Mouse (Mus musculus) thymus, adult 2 months (tissue): Measurements from ENCODE around the gene Ntrk2. TPM values are rescaled to one million over a fixed set of nuclear protein-coding genes. Genes with fewer than 3 reads are reported as not detected.

Experiments
- DNase-seq: peaks from one replicate; pipeline ENCODE4 v3.0.0; 2021
- H3K27ac ChIP-seq: fragments of 200-500 bp; 2 replicates; pipeline ENCODE4 v1.5.1; 2012; ENCODE audit warnings: low read length, control low read depth; ENCODE audit not compliant: control insufficient read depth, insufficient read depth
- H3K27me3 ChIP-seq: fragments of 200-500 bp; 2 replicates; pipeline ENCODE4 v1.6.1; 2012; ENCODE audit warnings: mild to moderate bottlenecking, low read length, moderate library complexity, mixed read lengths; ENCODE audit not compliant: control insufficient read depth, insufficient read depth
- H3K36me3 ChIP-seq: fragments of 200-500 bp; 2 replicates; pipeline ENCODE4 v1.6.1; 2012; ENCODE audit warnings: mild to moderate bottlenecking, low read length, moderate library complexity; ENCODE audit not compliant: control insufficient read depth, insufficient read depth
- H3K4me1 ChIP-seq: fragments of 200-500 bp; replicated peaks from 2 replicates; pipeline ENCODE4 v1.6.1; 2012; ENCODE audit warnings: low read length; ENCODE audit not compliant: control insufficient read depth, insufficient read depth
- H3K4me3 ChIP-seq: fragments of 200-500 bp; 2 replicates; pipeline ENCODE4 v1.5.1; 2012; ENCODE audit warnings: mild to moderate bottlenecking, low read length, control low read depth, moderate library complexity; ENCODE audit not compliant: control insufficient read depth, insufficient read depth
- CTCF ChIP-seq: fragments of 200-500 bp; IDR thresholded peaks from 2 replicates; pipeline ENCODE4 v1.5.1; 2012; ENCODE audit warnings: mild to moderate bottlenecking, control low read depth, low read length, moderate library complexity, borderline replicate concordance; ENCODE audit not compliant: control insufficient read depth, poor library complexity, insufficient read depth; ENCODE audit errors: extremely low read depth
- POLR2A ChIP-seq: fragments of 200-500 bp; IDR thresholded peaks from 2 replicates; pipeline ENCODE4 v1.6.1; 2012; ENCODE audit warnings: mild to moderate bottlenecking, low read length, control low read depth, moderate library complexity; ENCODE audit not compliant: control insufficient read depth, poor library complexity, insufficient read depth; ENCODE audit errors: extremely low read depth
- WGBS: fragments of 180-500 bp; shearing (Covaris S2); methylation state at CpG from one replicate; pipeline ENCODE4 v1.1.7; 2018; 5-methylcytosine and 5-hydroxymethylcytosine counted together
- polyA plus RNA-seq: library from polyadenylated mRNA; depleted of rRNA; stranded (reverse); fragments of >200 nt; gene quantifications from 2 replicates; pipeline ENCODE4 v1.2.3, GENCODE M21; 2012

The Ntrk2 gene
- polyA plus RNA-seq, 1 experiment: 5.7 TPM

DNA sequence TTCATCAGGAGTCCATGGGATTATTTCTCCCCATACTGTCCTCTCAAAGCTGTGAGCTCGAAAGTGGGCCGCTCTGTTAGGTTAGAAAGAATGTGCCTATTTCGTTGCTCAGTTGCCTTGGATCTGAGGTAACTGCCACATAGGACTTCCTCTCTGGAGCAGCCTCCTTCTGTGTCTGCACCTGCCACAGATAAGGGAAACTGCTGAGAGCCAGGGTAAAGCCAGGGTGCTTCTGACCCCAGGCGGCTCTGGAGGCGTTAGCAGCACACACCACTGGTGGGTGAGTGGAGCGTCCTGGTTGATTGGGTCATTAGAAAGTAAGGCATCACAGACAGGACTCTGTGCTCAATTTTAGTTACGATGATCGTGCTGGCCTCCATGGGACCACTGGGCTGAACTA, 95.9 kb downstream of the Ntrk2 start:
- no peaks in the 10 kb centered on the region for H3K4me1 ChIP-seq
- no peak for DNase-seq
- H3K36me3 ChIP-seq: no peaks in the 10 kb centered on the region
- H3K27me3 ChIP-seq: no peaks in the 10 kb centered on the region
- H3K27ac ChIP-seq: no peak overlapping the region
- WGBS: 47% methylated on average over 8 of the region's 8 CpGs
- TF ChIP-seq POLR2A: no peak
- TF ChIP-seq CTCF: no peak
- H3K4me3 ChIP-seq: no peak overlapping the region

DNA sequence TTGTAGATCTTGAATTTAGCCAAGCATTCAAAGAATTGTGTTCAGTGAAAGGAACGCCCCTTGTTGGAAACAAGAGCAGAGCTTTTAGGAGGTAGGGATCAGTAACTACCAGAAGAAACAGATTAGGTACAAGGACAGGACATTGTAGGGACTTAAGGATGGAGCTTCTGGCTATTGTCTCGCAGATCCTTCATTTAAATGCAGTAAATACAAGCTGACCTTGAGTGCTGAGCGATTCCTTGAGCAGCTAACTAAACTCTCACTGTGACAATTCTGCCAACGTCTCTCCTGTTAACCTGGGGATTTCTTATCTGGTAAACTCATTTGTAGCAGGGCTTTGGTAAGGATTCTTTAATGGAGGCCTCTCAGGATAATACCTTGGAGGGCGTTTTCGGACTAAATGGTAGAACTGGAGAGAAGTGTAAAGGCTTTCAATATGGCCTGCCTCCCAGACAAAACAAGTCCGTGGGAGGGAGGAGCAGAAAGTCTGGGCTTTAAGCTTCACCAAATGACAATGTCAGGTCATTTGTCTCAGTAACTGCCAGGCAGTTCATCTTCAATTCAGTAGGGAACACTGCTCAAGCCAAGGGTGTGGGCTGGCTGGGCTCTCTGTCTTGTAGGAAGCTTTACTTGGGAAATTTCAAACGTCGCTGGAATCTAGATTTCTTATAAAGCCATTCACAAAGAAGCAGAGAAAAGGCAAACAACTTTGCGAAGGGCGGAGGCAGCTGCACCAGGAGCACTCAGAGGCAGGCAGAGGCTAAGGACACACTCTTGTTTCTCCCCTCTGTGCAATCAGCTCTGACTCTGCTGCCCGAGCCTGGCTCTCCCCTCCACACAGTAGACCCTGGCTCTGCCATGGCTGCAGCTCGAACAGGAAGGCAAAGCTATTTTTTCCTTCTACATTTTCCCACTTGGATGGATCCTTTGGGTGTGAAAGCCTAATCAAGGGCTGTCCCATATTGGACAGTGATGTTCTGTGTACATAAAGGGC, 98.7 kb downstream of the Ntrk2 start:
- no peaks in the 10 kb centered on the region for H3K27me3 ChIP-seq
- no peak overlapping the region for H3K27ac ChIP-seq
- no peak for DNase-seq
- 88% methylated on average over 13 of the region's 13 CpGs for WGBS
- H3K36me3 ChIP-seq: no peaks in the 10 kb centered on the region
- no peak overlapping the region for H3K4me3 ChIP-seq
- H3K4me1 ChIP-seq: no peaks in the 10 kb centered on the region
- TF ChIP-seq POLR2A (no peak), CTCF (no peak)

DNA sequence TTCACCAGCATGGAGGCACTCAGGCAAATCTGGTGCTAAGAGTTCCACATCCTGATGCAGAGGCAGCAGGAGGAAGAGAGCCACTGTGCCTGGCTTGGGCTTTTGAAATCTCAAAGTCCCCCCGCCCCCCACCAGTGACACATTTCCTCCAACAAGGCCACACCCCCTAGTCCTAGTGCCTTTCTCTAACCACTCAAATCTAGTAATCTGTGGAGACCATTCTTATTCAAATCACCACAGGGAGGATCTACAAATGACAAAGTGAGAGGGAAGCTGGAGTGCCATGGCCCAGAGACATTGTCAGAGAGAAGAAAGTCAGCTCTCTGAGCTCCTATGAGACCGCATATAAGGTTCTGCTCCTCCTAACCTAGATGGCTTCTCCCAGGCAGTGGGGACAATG, 105.6 kb downstream of the Ntrk2 start:
- Histone ChIP-seq H3K36me3 (no peaks in the 10 kb centered on the region), H3K4me3 (no peak overlapping the region), H3K27me3 (no peaks in the 10 kb centered on the region), H3K27ac (no peak overlapping the region), H3K4me1 (no peaks in the 10 kb centered on the region)
- no peak for DNase-seq
- 100% methylated on average over 2 of the region's 2 CpGs for WGBS
- TF ChIP-seq POLR2A (no peak), CTCF (no peak)

DNA sequence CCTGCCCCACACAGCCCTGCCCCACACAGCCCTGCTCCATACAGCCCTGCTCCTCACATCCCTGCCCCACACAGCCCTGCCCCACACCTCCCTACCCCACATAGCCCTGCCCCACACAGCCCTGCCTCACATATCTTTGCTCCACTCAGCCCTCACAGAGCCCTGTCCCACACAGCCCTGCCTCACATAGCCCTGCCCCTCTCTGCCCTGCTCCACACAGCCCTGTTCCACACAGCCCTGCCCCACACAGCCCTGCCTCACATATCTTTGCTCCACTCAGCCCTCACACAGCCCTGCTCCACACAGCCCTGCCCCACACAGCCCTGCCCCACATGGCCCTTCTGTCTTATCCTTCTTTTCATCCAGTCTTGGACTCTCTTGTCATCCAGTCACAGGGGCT, 106.2 kb downstream of the Ntrk2 start:
- DNase-seq: no peak
- TF ChIP-seq CTCF (no peak), POLR2A (no peak)

GRCm38 (mm10) chr13:58914061-58914814, 107.9 kb downstream of the Ntrk2 start:
- WGBS: 89% methylated on average over 6 of the region's 6 CpGs
- no peak for DNase-seq
- Histone ChIP-seq H3K4me1 (no peaks in the 10 kb centered on the region), H3K27ac (no peak overlapping the region), H3K27me3 (no peaks in the 10 kb centered on the region), H3K4me3 (no peak overlapping the region), H3K36me3 (no peaks in the 10 kb centered on the region)
- no peak for TF ChIP-seq CTCF
- no peak for TF ChIP-seq POLR2A

More for the DNA sequence above, 106.2 kb downstream of the Ntrk2 start:
- Histone ChIP-seq H3K27ac (no peak overlapping the region), H3K4me3 (no peak overlapping the region), H3K36me3 (no peaks in the 10 kb centered on the region), H3K4me1 (no peaks in the 10 kb centered on the region), H3K27me3 (no peaks in the 10 kb centered on the region)

DNA sequence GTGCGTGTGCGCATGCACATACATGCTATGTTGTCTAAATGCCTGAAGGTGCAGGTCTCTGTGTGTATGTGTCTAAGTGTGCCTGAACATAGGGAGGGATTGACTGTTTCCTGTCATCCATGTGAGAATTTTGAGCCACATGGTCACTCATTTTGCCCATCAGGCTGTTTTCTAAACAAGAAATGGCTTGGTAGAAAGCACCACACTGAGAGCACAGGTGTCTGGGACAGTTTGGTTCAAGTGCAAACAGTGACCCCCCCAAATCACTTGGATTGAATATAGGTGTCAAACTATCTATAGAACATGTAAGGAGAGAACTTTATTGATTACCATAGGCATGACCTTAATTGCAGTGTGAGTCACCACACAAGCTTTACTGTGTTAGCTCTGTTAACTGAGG, 110.0 kb downstream of the Ntrk2 start:
- Histone ChIP-seq H3K27ac (no peak overlapping the region), H3K27me3 (no peaks in the 10 kb centered on the region), H3K4me3 (no peak overlapping the region), H3K36me3 (no peaks in the 10 kb centered on the region), H3K4me1 (no peaks in the 10 kb centered on the region)
- 98% methylated on average over 2 of the region's 2 CpGs for WGBS
- no peak for DNase-seq
- TF ChIP-seq CTCF: no peak
